Mouse (Mus musculus): ENCODE data around the gene Rps16.
A peak's percentile ranks its signal among the peaks of the same experiment; 100 is the strongest.
"Not testable (repeated sequence)": the region's sequence is repeated elsewhere in the genome, so short reads cannot be mapped to it uniquely, and the experiment has no call there.

Gene Rps16

DNA sequence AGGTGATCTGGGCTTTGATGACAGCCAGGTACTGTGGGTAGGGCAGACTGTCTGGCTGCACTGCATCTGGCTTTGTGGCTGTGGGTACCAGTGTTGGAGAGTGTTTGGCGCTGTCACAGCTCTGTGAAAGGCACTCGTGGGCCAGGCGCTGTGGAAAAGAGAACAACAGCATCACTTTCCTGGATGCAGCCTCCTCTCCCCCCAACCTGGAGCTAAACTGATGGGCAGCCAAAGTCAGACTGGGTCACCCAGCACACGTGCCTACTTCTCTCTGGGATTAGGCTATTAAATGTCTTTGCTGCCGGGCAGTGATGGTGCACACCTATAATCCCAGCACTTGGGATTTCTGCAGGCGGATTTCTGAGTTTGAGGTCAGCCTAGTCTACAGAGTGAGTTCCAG, 36.4 kb downstream of the Rps16 start:
- DNase-seq (ENCODE audit: low read depth, low spot score) = not testable (repeated sequence)

DNA sequence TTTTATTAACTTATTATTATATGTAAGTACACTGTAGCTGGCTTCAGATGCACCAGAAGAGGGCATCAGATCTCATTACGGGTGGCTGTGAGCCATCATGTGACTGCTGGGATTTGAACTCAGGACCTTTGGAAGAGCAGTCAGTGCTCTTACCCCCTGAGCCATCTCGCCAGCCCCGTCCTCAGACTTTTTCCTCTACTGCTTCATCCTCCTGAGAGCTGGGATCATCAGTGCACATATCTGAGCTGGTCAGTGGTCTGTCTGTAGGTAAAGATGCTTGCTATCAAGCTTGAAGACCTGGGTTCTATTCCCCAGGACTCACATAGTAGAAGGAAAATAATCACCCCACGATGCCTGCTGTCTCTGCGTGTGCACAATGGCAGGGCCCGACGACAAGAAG, 36.9 kb downstream of the Rps16 start:
- DNase-seq (ENCODE audit: low read depth, low spot score) = not testable (repeated sequence)

DNA sequence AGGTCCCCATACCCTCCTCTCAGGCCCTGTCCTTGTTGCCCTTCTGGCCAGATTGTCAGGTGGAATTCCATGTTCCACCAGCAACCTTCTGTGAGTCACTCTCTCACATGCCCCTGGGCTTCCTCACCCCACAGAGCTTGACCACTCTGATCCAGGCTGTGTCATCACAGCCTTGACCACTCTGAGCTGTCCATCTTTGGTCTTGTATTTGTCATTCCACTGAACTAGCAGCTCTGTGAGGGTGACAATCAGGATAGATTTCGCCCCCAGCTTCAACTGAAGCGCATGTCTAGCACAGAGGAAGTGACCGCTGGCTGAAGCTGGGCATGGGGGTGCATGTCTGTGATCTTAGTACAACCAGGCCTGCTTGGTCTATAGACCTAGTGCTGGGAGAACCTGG, 39.9 kb downstream of the Rps16 start:
- DNase-seq (ENCODE audit: low read depth, low spot score) = no peak

DNA sequence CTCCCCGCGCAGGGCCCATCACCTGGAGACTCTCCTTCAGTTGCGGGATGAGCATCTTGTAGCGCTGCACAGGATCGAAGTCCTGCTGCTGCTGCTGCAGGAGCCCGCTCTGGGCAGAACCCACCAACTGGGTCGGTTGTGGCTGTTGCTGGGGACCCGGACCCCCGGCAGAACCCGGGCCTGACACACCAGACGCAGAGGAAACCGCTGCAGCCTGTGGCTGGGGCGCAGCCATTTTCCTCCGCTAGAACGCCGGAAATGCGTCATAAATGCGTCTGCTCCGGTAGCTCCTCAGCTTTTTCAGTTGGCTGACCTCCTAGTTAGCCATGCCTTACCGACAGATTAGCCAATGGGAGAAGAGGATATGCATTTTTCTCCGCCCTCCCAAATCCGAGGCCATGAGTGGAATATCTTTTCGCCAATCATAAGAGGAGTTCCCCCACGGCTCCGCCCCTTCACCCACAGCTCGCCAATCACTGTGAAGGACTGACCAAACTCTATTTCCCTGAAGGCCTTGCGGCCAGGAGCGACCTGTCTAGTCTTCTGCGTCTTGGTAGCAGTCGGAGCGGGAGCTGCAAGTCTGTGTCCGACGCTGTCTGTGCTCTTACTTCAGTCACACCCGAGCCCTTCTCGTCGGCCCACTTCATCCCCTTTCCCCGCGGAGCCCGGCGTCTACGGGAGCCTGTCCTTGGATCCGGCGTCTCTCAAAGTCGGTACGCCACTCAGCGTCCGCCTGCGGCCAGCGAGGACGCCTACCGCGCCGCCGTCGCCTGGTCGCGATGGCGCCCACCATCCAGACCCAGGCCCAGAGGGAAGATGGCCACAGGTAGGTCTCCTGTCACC, 42.2 kb downstream of the Rps16 start, which contains the start of the genes Med29 and Paf1:
Gene Med29, minus strand, starts transcription at position 280 of the 843 bp plus-strand sequence.
Gene Paf1, plus strand, starts transcription at position 523 of the 843 bp plus-strand sequence.
- DNase-seq (ENCODE audit: low read depth, low spot score) = peak; percentile 99

DNA sequence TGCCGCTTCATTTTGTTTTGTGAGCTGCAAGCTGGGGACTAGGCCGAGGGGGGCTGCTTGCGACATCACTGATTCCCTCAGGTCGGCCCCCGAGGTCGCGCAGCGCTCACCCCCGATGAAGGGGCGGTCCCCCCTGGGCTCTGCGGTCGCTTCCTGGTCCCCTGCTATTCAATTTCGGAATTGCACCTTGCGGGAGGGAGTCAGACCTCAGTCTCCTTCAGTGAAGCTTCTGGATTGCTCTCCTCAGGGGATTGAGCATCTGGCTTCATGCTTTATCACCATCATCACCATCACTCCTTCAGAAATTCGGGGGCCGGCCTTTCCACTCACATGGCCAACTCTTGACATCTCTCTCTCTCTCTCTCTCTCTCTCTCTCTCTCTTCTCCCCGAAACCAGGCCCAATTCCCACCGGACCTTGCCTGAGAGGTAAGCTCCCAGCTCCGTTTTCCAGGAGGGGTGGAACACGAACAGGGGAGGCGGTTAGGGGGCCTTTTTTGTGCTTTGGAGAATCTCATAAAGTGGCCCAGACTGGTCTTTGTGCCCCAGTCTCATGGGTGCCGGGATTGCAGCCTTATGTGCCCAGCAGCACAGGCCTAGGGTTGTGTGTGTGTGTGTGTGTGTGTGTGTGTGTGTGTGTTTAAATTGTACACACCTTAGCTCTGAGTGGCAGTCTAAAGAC, 43.0 kb downstream of the Rps16 start:
- DNase-seq (ENCODE audit: low read depth, low spot score) = no peak

DNA sequence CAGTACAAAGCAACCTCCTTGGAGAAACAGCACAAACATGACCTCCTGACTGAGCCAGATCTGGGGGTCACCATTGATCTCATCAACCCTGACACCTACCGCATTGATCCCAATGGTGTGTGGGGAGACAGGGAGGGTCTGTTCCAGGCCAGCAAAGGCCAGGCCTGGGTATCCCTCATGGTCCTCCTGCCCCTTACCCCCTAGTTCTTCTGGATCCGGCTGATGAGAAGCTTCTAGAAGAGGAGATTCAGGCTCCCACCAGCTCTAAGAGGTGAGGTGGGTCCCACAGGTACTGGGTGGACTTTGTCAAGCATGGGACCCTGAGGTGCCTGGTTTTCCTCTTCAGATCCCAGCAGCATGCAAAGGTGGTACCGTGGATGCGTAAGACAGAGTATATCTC, 45.0 kb downstream of the Rps16 start:
- no peak for DNase-seq (ENCODE audit: low read depth, low spot score)

DNA sequence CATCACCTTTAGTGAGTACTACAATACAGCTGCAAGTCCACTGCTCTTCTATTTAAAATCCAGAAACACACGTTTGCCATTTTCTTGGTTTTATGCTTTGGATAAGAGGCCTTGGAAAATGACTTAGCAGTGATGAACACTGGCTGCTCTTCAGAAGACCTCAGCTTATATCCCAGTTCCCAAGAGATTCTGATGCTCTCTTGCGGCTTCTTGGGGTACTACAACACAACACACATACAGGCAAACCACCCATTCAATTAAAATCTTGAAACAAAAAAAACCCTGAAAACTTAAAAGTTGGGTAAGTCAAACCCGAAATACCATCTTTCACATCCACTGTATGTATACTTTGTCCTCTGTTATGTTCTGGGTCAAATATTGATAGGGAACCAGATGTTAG, 47.5 kb downstream of the Rps16 start:
- peak; percentile 48 for DNase-seq (ENCODE audit: low read depth, low spot score)

DNA sequence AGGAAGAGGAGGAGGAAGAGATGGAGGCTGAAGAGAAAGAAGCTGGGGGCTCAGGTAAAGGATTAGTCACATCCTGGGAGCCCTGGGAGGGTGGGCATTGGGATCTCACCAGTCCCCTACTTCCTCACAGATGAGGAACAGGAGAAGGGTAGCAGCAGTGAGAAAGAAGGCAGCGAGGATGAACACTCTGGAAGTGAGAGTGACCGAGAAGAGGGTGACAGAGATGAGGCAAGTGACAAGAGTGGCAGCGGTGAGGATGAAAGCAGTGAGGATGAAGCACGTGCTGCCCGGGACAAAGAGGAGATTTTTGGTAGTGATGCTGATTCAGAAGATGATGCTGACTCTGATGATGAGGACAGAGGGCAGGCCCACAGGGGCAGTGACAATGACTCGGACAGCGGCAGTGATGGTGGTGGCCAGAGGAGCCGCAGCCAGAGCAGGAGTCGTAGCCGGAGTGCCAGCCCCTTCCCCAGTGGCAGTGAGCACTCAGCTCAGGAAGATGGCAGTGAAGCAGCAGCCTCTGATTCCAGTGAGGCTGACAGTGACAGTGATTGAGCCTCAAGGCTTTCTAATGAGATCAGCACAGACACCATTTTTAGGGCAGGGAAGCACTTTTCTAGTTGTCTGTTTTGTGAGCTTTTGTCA, 48.4 kb downstream of the Rps16 start:
- no peak for DNase-seq (ENCODE audit: low read depth, low spot score)

DNA sequence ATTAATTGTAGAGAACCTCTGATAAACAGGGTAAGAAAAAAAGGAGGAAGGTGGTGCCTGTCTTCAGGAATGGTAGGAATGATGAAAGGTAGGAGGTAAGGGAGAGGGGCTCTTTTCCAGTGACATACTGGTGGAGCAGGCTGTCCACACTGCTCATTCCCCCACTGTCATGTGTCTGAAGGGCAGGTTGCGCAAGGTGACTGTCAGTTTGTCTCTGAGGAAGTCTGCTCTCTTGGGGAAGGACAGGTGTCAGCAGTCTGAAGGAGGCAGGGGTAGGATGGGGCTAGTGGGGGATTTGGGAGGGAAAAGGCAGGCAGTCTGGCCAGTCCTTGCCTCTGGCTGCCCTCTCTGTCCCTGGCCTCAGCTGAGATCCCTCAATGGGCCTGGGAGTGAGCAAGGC, 50.6 kb downstream of the Rps16 start:
- no peak for DNase-seq (ENCODE audit: low read depth, low spot score)

DNA sequence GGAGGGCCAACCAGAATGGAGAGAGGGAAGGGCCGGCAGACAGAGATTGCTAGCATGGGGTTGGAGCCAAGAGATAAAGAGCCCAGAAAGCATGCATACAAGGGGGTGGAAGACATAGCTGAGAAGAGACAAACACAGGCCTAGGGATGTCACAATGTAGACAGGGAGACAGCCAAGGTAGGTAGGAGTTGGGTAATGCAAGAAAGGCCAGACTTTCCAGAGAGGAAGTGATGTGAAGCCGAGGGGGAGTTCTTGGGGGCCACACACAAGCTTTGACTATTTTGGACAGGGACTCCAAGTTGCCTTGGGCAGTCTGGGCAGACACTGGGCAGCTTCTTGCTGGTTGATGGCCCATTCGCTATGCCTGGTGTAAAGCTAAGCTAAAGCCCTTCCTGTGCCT, 51.5 kb downstream of the Rps16 start:
- no peak for DNase-seq (ENCODE audit: low read depth, low spot score)

Measured in CD4-positive helper T cell, adult 2 months (primary cell).